Comparison of ENCODE assay signal across 9 mouse cellular contexts in genomic region chr2:69586821-69587728, GRCm38 (mm10). TPM values are rescaled to one million over a fixed set of nuclear protein-coding genes. Genes with fewer than 3 reads are reported as not detected.
DNase-seq lines count a peak whose midpoint lies in the region; ATAC-seq lines count a peak whose summit lies in the region.
"Had no signal": no experiment of that assay in that cellular context is flagged by ENCODE, and none has a peak within 500 bp of the region (broad histone marks: within the 10 kb centered on the region; RNA-seq: fewer than 3 reads in every experiment).

No protein-coding gene starts in this region.

- no peak overlapping the region for H3K9ac ChIP-seq in heart, embryonic 11.5 days (ENCODE audit: low read depth, low read length)
- no peak overlapping the region for H3K9ac ChIP-seq in embryonic facial prominence, embryonic 13.5 days
- no peak overlapping the region for H3K9ac ChIP-seq in neural tube, embryonic 11.5 days (ENCODE audit: low read length)

- H3K36me3 ChIP-seq in heart, embryonic 11.5 days (ENCODE audit: control insufficient read depth, insufficient read depth, low read length), result no peaks in the 10 kb centered on the region
- no peaks in the 10 kb centered on the region for H3K36me3 ChIP-seq in embryonic facial prominence, embryonic 13.5 days
- H3K36me3 ChIP-seq in neural tube, embryonic 11.5 days (ENCODE audit: control insufficient read depth, insufficient read depth, low read length), result no peaks in the 10 kb centered on the region

- peak overlapping the region; percentile 68 for H3K4me3 ChIP-seq in heart, embryonic 11.5 days (ENCODE audit: low read depth, low read length)
- peak overlapping the region; percentile 32 for H3K4me3 ChIP-seq in embryonic facial prominence, embryonic 13.5 days
- H3K4me3 ChIP-seq in neural tube, embryonic 11.5 days (ENCODE audit: low read depth, low read length), result peak overlapping the region; percentile 20

- H3K4me1 ChIP-seq in heart, embryonic 11.5 days (ENCODE audit: control insufficient read depth, insufficient read depth, low read length), result 0 out of 2 replicates have a peak, but pooled peaks cover 5% of the 10 kb centered on the region
- peaks cover 35% of the 10 kb centered on the region for H3K4me1 ChIP-seq in embryonic facial prominence, embryonic 13.5 days
- peaks cover 21% of the 10 kb centered on the region for H3K4me1 ChIP-seq in neural tube, embryonic 11.5 days (ENCODE audit: control insufficient read depth, insufficient read depth, low read length)

- ATAC-seq in heart, embryonic 11.5 days (replicated peaks; ENCODE audit: insufficient number of reproducible peaks, low FRiP score, low TSS enrichment), result no peak
- ATAC-seq in embryonic facial prominence, embryonic 13.5 days (ENCODE audit: insufficient number of reproducible peaks, insufficient read depth, low FRiP score, low TSS enrichment, low read depth), result no peak; the same call in 1 of the 2 replicates
- no peak for ATAC-seq in neural tube, embryonic 11.5 days (ENCODE audit: insufficient read depth, low FRiP score, low TSS enrichment)
- ATAC-seq in frontal cortex, adult (ENCODE audit: low TSS enrichment), result no peak

- no peak for DNase-seq in heart, adult 9 months (ENCODE audit: low spot score in 2 of 2)
- DNase-seq in kidney, postnatal 10 days, result peak; percentile 38
- DNase-seq in neural tube, embryonic 11.5 days (ENCODE audit: low spot score), result peak; percentile 26
- DNase-seq in layer of hippocampus, postnatal 36 days, result no peak
- no peak for DNase-seq in T-cell, adult 2 months (ENCODE audit: low spot score)

- peaks cover 26% of the 10 kb centered on the region for H3K27me3 ChIP-seq in heart, embryonic 11.5 days (ENCODE audit: control insufficient read depth, insufficient read depth, low read length)
- H3K27me3 ChIP-seq in embryonic facial prominence, embryonic 13.5 days, result peaks cover 80% of the 10 kb centered on the region
- peaks cover 24% of the 10 kb centered on the region for H3K27me3 ChIP-seq in neural tube, embryonic 11.5 days (ENCODE audit: control insufficient read depth, insufficient read depth, low read length)

- no peaks in the 10 kb centered on the region for H3K9me3 ChIP-seq in heart, embryonic 11.5 days (replicated peaks; ENCODE audit: control insufficient read depth, low read length)
- no peaks in the 10 kb centered on the region for H3K9me3 ChIP-seq in embryonic facial prominence, embryonic 13.5 days
- H3K9me3 ChIP-seq in neural tube, embryonic 11.5 days (ENCODE audit: control insufficient read depth, low read length), result no peaks in the 10 kb centered on the region

- under 1% methylated on average over 26 of the region's 26 CpGs for WGBS in heart, embryonic 11.5 days (ENCODE audit: insufficient replicate concordance)
- WGBS in embryonic facial prominence, embryonic 13.5 days, result under 1% methylated on average over 26 of the region's 26 CpGs
- WGBS in neural tube, embryonic 11.5 days, result 1% methylated on average over 26 of the region's 26 CpGs

- peak overlapping the region; percentile 99 for H3K4me2 ChIP-seq in heart, embryonic 11.5 days
- H3K4me2 ChIP-seq in embryonic facial prominence, embryonic 13.5 days, result peak overlapping the region; percentile 100
- H3K4me2 ChIP-seq in neural tube, embryonic 11.5 days (ENCODE audit: low read depth), result peak overlapping the region; percentile 58

- no peak overlapping the region for H3K27ac ChIP-seq in heart, embryonic 11.5 days (ENCODE audit: low read depth, low read length)
- H3K27ac ChIP-seq in embryonic facial prominence, embryonic 13.5 days, result no peak overlapping the region
- no peak overlapping the region for H3K27ac ChIP-seq in neural tube, embryonic 11.5 days (ENCODE audit: low read depth, low read length)

RNA-seq across cellular contexts. Expression of gene Lrp2, which starts 1.2 kb away (rescaled TPM):
- polyA plus RNA-seq in heart, embryonic 11.5 days (2014; fragmentation: Nextera tagmentation; extraction: Ambion mirVana), result 0.65 and 1.0 TPM in 2 replicates
- 0.34 and 0.40 TPM in 2 replicates for polyA plus RNA-seq in embryonic facial prominence, embryonic 13.5 days (2015; fragmentation: Nextera tagmentation; extraction: Ambion mirVana)
- 1.5 and 1.6 TPM in 2 replicates for polyA plus RNA-seq in neural tube, embryonic 11.5 days (2014; fragmentation: Nextera tagmentation; extraction: Ambion mirVana)
- under 1 TPM; 0.65 to 0.86 TPM for total RNA-seq in layer of hippocampus, postnatal 36 days (2021)
- total RNA-seq: hematopoietic stem cell, adult 5-6 weeks had no signal

RNA-seq across cellular contexts. Expression of gene Bbs5, which starts 59.9 kb away (rescaled TPM):
- polyA plus RNA-seq in heart, embryonic 11.5 days (2014; fragmentation: Nextera tagmentation; extraction: Ambion mirVana), result 11.1 and 12.4 TPM in 2 replicates
- 21.3 and 23.9 TPM in 2 replicates for polyA plus RNA-seq in embryonic facial prominence, embryonic 13.5 days (2015; fragmentation: Nextera tagmentation; extraction: Ambion mirVana)
- 15.6 and 21.0 TPM in 2 replicates for polyA plus RNA-seq in neural tube, embryonic 11.5 days (2014; fragmentation: Nextera tagmentation; extraction: Ambion mirVana)
- 10 to 100 TPM; 24.7 to 25.7 TPM for total RNA-seq in layer of hippocampus, postnatal 36 days (2021)

Comparison
In these comparisons a context has a peak if more than half of its experiments do, and no peak if none do; other contexts are left out.
1. DNase-seq: peak in kidney, postnatal 10 days (single experiment) and neural tube, embryonic 11.5 days (single experiment); none in heart, adult 9 months (0 of 2), layer of hippocampus, postnatal 36 days (0 of 2) and T-cell, adult 2 months (single experiment).
2. Peak in every context shown above with its lines, with median percentiles within 50 percentile points of each other: H3K4me2 ChIP-seq and H3K4me3 ChIP-seq.